Comparison of ENCODE assay signal across 8 mouse cellular contexts in genomic region chr16:31617823-31618371, GRCm38 (mm10). TPM values are rescaled to one million over a fixed set of nuclear protein-coding genes. Genes with fewer than 3 reads are reported as not detected.
DNase-seq lines count a peak whose midpoint lies in the region; ATAC-seq lines count a peak whose summit lies in the region.

No protein-coding gene starts in this region.

- H3K4me3 ChIP-seq in intestine, embryonic 15.5 days (replicated peaks) = 0 out of 2 replicates have a peak overlapping the region, but pooled peaks have one; percentile 2
- H3K4me3 ChIP-seq in limb, embryonic 12.5 days (replicated peaks) = peak overlapping the region; percentile 19
- no peak overlapping the region for H3K4me3 ChIP-seq in neural tube, embryonic 11.5 days (ENCODE audit: low read depth, low read length)

- no peaks in the 10 kb centered on the region for H3K9me3 ChIP-seq in intestine, embryonic 15.5 days
- H3K9me3 ChIP-seq in limb, embryonic 12.5 days = no peaks in the 10 kb centered on the region
- H3K9me3 ChIP-seq in neural tube, embryonic 11.5 days (ENCODE audit: control insufficient read depth, low read length) = no peaks in the 10 kb centered on the region

- H3K27me3 ChIP-seq in intestine, embryonic 15.5 days (replicated peaks) = no peaks in the 10 kb centered on the region
- H3K27me3 ChIP-seq in limb, embryonic 12.5 days = no peaks in the 10 kb centered on the region
- H3K27me3 ChIP-seq in neural tube, embryonic 11.5 days (ENCODE audit: control insufficient read depth, insufficient read depth, low read length) = no peaks in the 10 kb centered on the region

- WGBS in intestine, embryonic 15.5 days = 18% methylated on average over 10 of the region's 10 CpGs
- 5% methylated on average over 10 of the region's 10 CpGs for WGBS in limb, embryonic 12.5 days
- WGBS in neural tube, embryonic 11.5 days = 25% methylated on average over 10 of the region's 10 CpGs

- DNase-seq in ZHBTc4 (ENCODE audit: low read depth, low spot score) = peak; percentile 13
- DNase-seq in cerebellum, postnatal 25 days = peak; percentile 89 to 90
- peak; percentile 89 for DNase-seq in gastrocnemius, postnatal 25 days
- DNase-seq in neural tube, embryonic 11.5 days (ENCODE audit: low spot score) = peak; percentile 69
- DNase-seq in yolk sac, embryonic 10.5 days (ENCODE audit: low spot score) = peak; percentile 43
- no peak for DNase-seq in natural killer cell, adult 2 months (ENCODE audit: low spot score in 2 of 2)

- no peak overlapping the region for H3K9ac ChIP-seq in intestine, embryonic 15.5 days
- 0 out of 2 replicates have a peak overlapping the region, but pooled peaks have one; percentile 34 for H3K9ac ChIP-seq in limb, embryonic 12.5 days (replicated peaks)
- H3K9ac ChIP-seq in neural tube, embryonic 11.5 days (ENCODE audit: low read length) = 0 out of 2 replicates have a peak overlapping the region, but pooled peaks have one; percentile 18

- ATAC-seq in intestine, embryonic 15.5 days = peak; percentile 71
- ATAC-seq in limb, embryonic 12.5 days (ENCODE audit: insufficient number of reproducible peaks, insufficient read depth, low FRiP score, low TSS enrichment, low read depth) = peak; percentile 81
- no peak for ATAC-seq in neural tube, embryonic 11.5 days (ENCODE audit: insufficient read depth, low FRiP score, low TSS enrichment)

- peaks cover 6% of the 10 kb centered on the region for H3K4me1 ChIP-seq in intestine, embryonic 15.5 days (replicated peaks)
- H3K4me1 ChIP-seq in limb, embryonic 12.5 days (replicated peaks) = peaks cover 21% of the 10 kb centered on the region
- H3K4me1 ChIP-seq in neural tube, embryonic 11.5 days (ENCODE audit: control insufficient read depth, insufficient read depth, low read length) = peaks cover 4% of the 10 kb centered on the region; the same call in 1 of the 2 replicates

- H3K27ac ChIP-seq in intestine, embryonic 15.5 days = peak overlapping the region; percentile 72
- H3K27ac ChIP-seq in limb, embryonic 12.5 days = peak overlapping the region; percentile 91
- H3K27ac ChIP-seq in neural tube, embryonic 11.5 days (ENCODE audit: low read depth, low read length) = no peak overlapping the region

- peak overlapping the region; percentile 48 for H3K4me2 ChIP-seq in intestine, embryonic 15.5 days (replicated peaks)
- H3K4me2 ChIP-seq in limb, embryonic 12.5 days = peak overlapping the region; percentile 49
- H3K4me2 ChIP-seq in neural tube, embryonic 11.5 days (ENCODE audit: low read depth) = 0 out of 2 replicates have a peak overlapping the region, but pooled peaks have one; percentile 9

- no peaks in the 10 kb centered on the region for H3K36me3 ChIP-seq in intestine, embryonic 15.5 days
- no peaks in the 10 kb centered on the region for H3K36me3 ChIP-seq in limb, embryonic 12.5 days
- H3K36me3 ChIP-seq in neural tube, embryonic 11.5 days (ENCODE audit: control insufficient read depth, insufficient read depth, low read length) = no peaks in the 10 kb centered on the region

RNA-seq across cellular contexts. Expression of gene Dlg1, which starts 45.3 kb away (rescaled TPM):
- 10 to 100 TPM; 33.5 to 35.5 TPM for total RNA-seq in gastrocnemius, postnatal 25 days (2021)
- 18.6 and 19.0 TPM in 2 replicates for polyA plus RNA-seq in intestine, embryonic 15.5 days (2015; fragmentation: Nextera tagmentation; extraction: Ambion mirVana)
- polyA plus RNA-seq in limb, embryonic 12.5 days (2016; fragmentation: Nextera tagmentation; extraction: Ambion mirVana) = 42.2 and 42.9 TPM in 2 replicates
- 21.0 and 23.8 TPM in 2 replicates for polyA plus RNA-seq in neural tube, embryonic 11.5 days (2014; fragmentation: Nextera tagmentation; extraction: Ambion mirVana)

Comparison
In these comparisons a context has a peak if more than half of its experiments do, and no peak if none do; other contexts are left out.
1. DNase-seq: peak in ZHBTc4 (single experiment), cerebellum, postnatal 25 days (2 of 2), gastrocnemius, postnatal 25 days (single experiment), neural tube, embryonic 11.5 days (single experiment) and yolk sac, embryonic 10.5 days (single experiment); none in natural killer cell, adult 2 months (0 of 2).
2. Peak in every context shown above with its lines, with median percentiles within 50 percentile points of each other: H3K4me2 ChIP-seq.